Mouse (Mus musculus) hindbrain, postnatal 0 days (tissue): ENCODE results near the gene Insr. TPM values are rescaled to one million over a fixed set of nuclear protein-coding genes. Genes with fewer than 3 reads are reported as not detected.
A peak's percentile ranks its signal among the peaks of the same experiment; 100 is the strongest.

Experiments used
- ATAC-seq: fragments of 200-750 bp; cut with Nextera tagmentation; 2 replicates; pipeline ENCODE4 v1.8.0; 2017; ENCODE audit warnings: mild to moderate bottlenecking, moderate TSS enrichment, moderate library complexity
- DNase-seq: peaks from one replicate; pipeline ENCODE4 v3.0.0-alpha.2; 2015; ENCODE audit warnings: low spot score
- H3K27ac ChIP-seq: fragments of 300-500 bp; sonication (generic); 2 replicates; pipeline ENCODE4 v1.5.1; 2014; ENCODE audit warnings: mild to moderate bottlenecking
- H3K27me3 ChIP-seq: fragments of 300-500 bp; sonication (generic); 2 replicates; pipeline ENCODE4 v1.6.1; 2014; ENCODE audit warnings: low read length, mixed read lengths; ENCODE audit not compliant: insufficient read depth
- H3K36me3 ChIP-seq: fragments of 300-500 bp; sonication (generic); 2 replicates; pipeline ENCODE4 v1.6.1; 2014; ENCODE audit warnings: low read length, mixed read lengths; ENCODE audit not compliant: insufficient read depth
- H3K4me1 ChIP-seq: fragments of 300-500 bp; sonication (generic); 2 replicates; pipeline ENCODE4 v1.6.1; 2014; ENCODE audit warnings: antibody characterized with exemption, low read length, mixed read lengths; ENCODE audit not compliant: insufficient read depth
- H3K4me2 ChIP-seq: fragments of 300-500 bp; sonication (generic); 2 replicates; pipeline ENCODE4 v1.6.1; 2014; ENCODE audit warnings: low read depth, mild to moderate bottlenecking, low read length, moderate library complexity, mixed read lengths
- H3K4me3 ChIP-seq: fragments of 300-500 bp; sonication (generic); 2 replicates; pipeline ENCODE4 v1.5.1; 2014; ENCODE audit warnings: low read length
- H3K9ac ChIP-seq: fragments of 300-500 bp; sonication (generic); replicated peaks from 2 replicates; pipeline ENCODE4 v1.6.1; 2014; ENCODE audit warnings: mild to moderate bottlenecking, low read length, moderate library complexity, mixed read lengths
- H3K9me3 ChIP-seq: fragments of 300-500 bp; sonication (generic); 2 replicates; pipeline ENCODE4 v1.6.1; 2016; ENCODE audit warnings: low read length, mixed read lengths
- CTCF ChIP-seq: IDR thresholded peaks from 2 replicates; pipeline ENCODE4 v1.5.1; 2016; ENCODE audit warnings: antibody characterized with exemption, control low read depth, low read depth
- WGBS: fragments of 180-500 bp; shearing (Covaris S2); extraction: QIAGEN DNeasy Blood & Tissue Kit; methylation state at CpG from one replicate; pipeline ENCODE4 v1.1.7; 2014; 5-methylcytosine and 5-hydroxymethylcytosine counted together
- polyA plus RNA-seq: library from polyadenylated mRNA; unstranded; fragments of >200 nt; fragmentation: Nextera tagmentation; extraction: Ambion mirVana; gene quantifications from 2 replicates; pipeline ENCODE4 v1.2.1, GENCODE M21; 2015
- total RNA-seq: library from RNA; depleted of rRNA; stranded (reverse); fragments of >200 nt; gene quantifications from 2 replicates; pipeline ENCODE4 v1.2.3, GENCODE M21; 2014

Insr gene
- total and polyA plus RNA-seq, 2 experiments from 2014 or later = 34.0 to 46.9 TPM

DNA sequence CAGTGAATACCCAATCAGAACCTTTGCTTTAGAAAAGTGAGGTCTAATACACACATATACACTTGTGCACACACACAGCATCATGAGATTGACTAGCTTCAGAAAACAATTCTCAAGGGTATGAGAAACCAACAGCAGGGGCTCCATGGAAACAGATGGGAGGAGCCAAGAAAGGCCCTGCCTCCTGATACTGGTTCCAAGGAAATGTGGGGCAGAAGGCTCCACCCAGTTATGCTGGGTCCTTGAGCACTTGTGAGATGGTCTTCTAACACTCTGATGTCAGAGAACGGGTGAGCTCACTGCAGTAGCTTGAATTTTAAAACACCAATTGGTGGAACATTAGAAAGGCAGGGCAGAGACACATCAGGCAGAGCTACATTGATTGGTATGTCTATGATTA lies 53.7 kb downstream of the Insr start:
- Histone ChIP-seq H3K4me3 (no peak overlapping the region), H3K4me1 (peaks cover 2% of the 10 kb centered on the region; the same call in 1 of the 2 replicates), H3K27me3 (no peaks in the 10 kb centered on the region), H3K36me3 (no peaks in the 10 kb centered on the region), H3K9me3 (no peaks in the 10 kb centered on the region), H3K4me2 (no peak overlapping the region), H3K27ac (no peak overlapping the region), H3K9ac (no peak overlapping the region)
- WGBS = 71% methylated on average over 1 of the region's 1 CpGs
- DNase-seq = no peak
- no peak for TF ChIP-seq CTCF
- no peak for ATAC-seq

DNA sequence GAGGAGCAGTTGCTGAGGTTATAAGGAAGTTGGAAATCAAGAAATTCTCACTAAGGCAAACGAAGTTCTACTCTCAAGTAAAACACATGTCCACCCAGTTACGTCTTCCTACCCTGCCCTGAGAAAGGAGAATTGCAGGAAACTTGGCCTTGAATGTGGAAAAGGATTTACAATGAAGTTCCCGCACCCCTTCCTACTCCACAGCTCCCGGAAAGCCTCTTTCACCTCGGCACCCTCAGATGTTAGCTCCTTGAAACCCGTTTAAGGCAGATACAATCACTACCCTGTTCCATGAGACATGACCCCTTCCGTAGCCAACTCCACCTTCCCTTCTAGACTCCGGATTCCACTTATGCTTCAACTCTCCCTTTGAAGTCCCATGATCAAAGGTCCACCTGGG lies 54.2 kb downstream of the Insr start:
- H3K4me1 ChIP-seq = peaks cover 2% of the 10 kb centered on the region; the same call in 1 of the 2 replicates
- H3K4me3 ChIP-seq = no peak overlapping the region
- no peak overlapping the region for H3K4me2 ChIP-seq
- ATAC-seq (no peak), DNase-seq (no peak)
- 80% methylated on average over 8 of the region's 8 CpGs for WGBS
- no peaks in the 10 kb centered on the region for H3K36me3 ChIP-seq
- no peaks in the 10 kb centered on the region for H3K27me3 ChIP-seq
- TF ChIP-seq CTCF = no peak
- no peak overlapping the region for H3K27ac ChIP-seq
- H3K9me3 ChIP-seq = no peaks in the 10 kb centered on the region
- no peak overlapping the region for H3K9ac ChIP-seq

DNA sequence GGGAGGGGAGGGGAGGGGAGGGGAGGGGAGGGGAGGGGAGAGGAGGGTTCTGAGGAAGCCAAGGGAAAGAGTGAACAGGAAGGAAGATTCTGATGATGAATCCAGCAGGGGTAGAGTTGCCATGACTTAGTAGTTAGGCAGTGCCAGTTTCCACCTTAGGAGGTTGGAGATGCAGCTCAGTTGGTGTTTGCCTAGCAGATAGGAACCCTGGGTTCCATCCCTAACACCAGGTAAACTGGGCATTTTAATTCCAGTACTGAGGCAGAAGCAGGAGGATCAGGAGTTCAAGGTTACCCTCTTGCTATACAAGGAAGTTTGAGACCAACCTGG lies 56.8 kb downstream of the Insr start:
- Histone ChIP-seq H3K27ac (no peak overlapping the region), H3K9ac (no peak overlapping the region), H3K36me3 (no peaks in the 10 kb centered on the region), H3K4me1 (peaks cover 2% of the 10 kb centered on the region; the same call in 1 of the 2 replicates), H3K9me3 (no peaks in the 10 kb centered on the region), H3K4me3 (no peak overlapping the region), H3K27me3 (no peaks in the 10 kb centered on the region), H3K4me2 (no peak overlapping the region)
- no peak for TF ChIP-seq CTCF
- DNase-seq (no peak), ATAC-seq (no peak)

DNA sequence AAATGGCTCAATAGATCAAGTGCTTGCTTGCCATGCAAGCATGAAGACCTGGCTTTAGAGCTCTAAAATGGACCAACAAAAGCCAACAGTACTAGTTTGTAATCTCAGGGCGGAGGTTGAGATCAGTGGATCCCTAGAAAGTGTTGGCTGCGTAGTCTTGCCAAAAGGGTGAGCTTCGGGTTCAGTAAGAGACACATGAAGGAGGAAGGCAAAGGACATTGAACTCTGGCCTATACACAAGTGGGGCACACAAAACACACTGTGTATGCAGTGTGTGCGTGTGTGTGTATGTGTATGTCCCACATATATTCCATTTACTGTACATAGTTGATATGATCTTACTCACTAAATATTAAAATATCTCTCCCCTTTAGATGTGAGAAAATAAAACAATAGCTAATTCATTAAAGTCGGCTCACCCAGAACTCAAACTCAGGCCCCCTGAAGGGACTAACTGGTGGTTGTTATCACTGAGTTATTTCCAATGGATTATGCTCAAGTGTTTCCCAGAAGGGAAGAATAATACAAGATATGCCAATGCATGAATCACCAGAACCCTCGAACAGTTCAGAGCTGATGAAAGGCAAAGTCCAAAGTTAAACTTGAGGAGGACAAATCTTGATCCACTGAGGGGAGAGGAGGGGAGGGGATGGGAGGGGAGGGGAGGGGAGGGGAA lies 57.3 kb downstream of the Insr start:
- DNase-seq (no peak), ATAC-seq (no peak)
- Histone ChIP-seq H3K4me3 (peak overlapping the region; percentile 57), H3K27me3 (no peaks in the 10 kb centered on the region), H3K4me1 (peaks cover 2% of the 10 kb centered on the region; the same call in 1 of the 2 replicates), H3K36me3 (no peaks in the 10 kb centered on the region), H3K9me3 (no peaks in the 10 kb centered on the region), H3K9ac (peak overlapping the region; percentile 60; the same call in 1 of the 2 replicates), H3K4me2 (peak overlapping the region; percentile 81), H3K27ac (peak overlapping the region; percentile 93)
- TF ChIP-seq CTCF = no peak
- 61% methylated on average over 6 of the region's 6 CpGs for WGBS

DNA sequence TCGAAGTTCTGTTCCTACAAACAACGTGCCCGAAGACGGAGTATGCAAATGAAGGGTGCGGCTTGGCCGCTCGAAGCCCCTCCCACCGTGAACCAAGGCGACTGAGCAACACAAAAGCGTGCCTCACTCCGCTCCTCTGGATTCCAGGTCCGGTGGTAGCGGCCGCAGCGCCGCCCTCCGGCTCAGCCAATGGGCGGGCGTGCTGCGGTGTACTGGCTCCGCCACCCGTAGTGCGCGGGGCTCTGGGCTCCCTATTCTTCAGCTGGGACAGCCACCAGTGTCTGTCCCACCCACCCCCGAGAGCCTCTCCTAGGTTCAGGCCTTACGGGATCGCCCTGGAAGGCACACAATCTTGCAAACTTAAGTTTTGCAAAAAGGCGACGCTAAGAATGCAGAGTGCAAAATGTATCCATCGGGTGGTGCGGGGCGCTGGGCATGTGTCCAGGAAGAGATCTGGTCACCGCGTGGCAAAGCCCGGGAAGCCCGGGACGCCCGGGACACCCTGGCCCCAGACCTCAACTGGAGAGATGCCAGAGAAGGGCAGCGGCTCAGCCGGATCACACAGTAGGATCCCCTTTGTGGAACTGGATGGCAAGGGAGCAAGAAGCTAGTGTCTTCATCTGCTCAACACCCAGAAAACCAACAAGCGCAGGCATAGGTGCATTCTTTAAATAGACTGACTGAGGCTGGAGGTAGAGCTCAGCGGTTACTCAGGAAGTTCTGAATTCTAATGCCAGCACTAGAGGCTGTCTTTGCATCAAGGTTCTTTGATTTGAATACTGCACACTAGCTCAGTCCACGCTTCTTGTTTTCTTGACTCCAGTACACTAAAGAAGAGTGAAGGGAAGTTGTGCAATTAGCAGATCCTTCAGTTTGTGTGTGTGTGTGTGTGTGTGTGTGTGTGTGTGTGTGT lies 58.1 kb downstream of the Insr start:
- peak; percentile 99 for ATAC-seq
- DNase-seq = peak; percentile 97
- TF ChIP-seq CTCF = peak; percentile 41
- WGBS = 1% methylated on average over 43 of the region's 43 CpGs
- peaks cover 2% of the 10 kb centered on the region; the same call in 1 of the 2 replicates for H3K4me1 ChIP-seq
- H3K27ac ChIP-seq = peak overlapping the region; percentile 93
- no peaks in the 10 kb centered on the region for H3K9me3 ChIP-seq
- peak overlapping the region; percentile 81 for H3K4me2 ChIP-seq
- no peaks in the 10 kb centered on the region for H3K27me3 ChIP-seq
- no peaks in the 10 kb centered on the region for H3K36me3 ChIP-seq
- H3K9ac ChIP-seq = peak overlapping the region; percentile 60
- H3K4me3 ChIP-seq = peak overlapping the region; percentile 57

DNA sequence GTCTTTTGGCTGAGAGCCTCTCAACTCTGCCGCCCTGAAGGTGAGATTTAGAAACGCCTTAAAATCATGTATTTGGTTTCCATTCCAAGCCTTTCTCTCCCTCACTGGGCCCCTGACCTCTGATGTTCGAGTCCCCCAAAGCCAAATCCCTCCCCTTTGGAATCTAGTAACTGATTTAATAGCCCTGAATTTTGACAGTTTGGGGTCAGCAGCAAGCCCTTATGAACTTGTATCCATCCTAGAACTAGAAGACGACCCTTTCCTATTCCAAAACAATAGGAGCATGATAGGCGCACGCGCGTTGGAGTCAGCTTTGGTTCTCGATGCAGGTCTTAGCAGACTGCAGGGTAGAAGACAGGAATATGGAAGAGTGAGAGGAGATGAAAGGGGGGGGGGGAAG lies 58.9 kb downstream of the Insr start:
- Histone ChIP-seq H3K36me3 (no peaks in the 10 kb centered on the region), H3K27ac (peak overlapping the region; percentile 93), H3K4me2 (peak overlapping the region; percentile 81), H3K9ac (peak overlapping the region; percentile 60; the same call in 1 of the 2 replicates), H3K27me3 (no peaks in the 10 kb centered on the region), H3K4me1 (peaks cover 6% of the 10 kb centered on the region), H3K4me3 (peak overlapping the region; percentile 57), H3K9me3 (no peaks in the 10 kb centered on the region)
- 5% methylated on average over 9 of the region's 9 CpGs for WGBS
- peak; percentile 67 for ATAC-seq
- TF ChIP-seq CTCF = no peak
- peak; percentile 57 for DNase-seq
